Mouse (Mus musculus) ES-E14 (cell line): ENCODE measurements at regions not wholly inside any gene's neighbourhood (a gene's known extent, or its start where the extent isn't known, plus 50 kb on each side); places are given as distances from the start of the nearest gene placed in this dataset.
A peak's percentile ranks its signal among the peaks of the same experiment; 100 is the strongest.

Experiments used
- DNase-seq: peaks from one replicate; pipeline ENCODE4 v3.0.0-alpha.2; 2013; ENCODE audit warnings: low read depth, low spot score
- H3K27ac ChIP-seq: 2 replicates; pipeline ENCODE4 v1.5.1; 2012; ENCODE audit warnings: low read depth, mild to moderate bottlenecking, low read length, moderate library complexity, mixed read lengths; ENCODE audit not compliant: poor library complexity, insufficient read depth, severe bottlenecking
- H3K36me3 ChIP-seq: 2 replicates; pipeline ENCODE4 v1.6.1; 2012; ENCODE audit warnings: mild to moderate bottlenecking, low read length, moderate library complexity, mixed read lengths; ENCODE audit not compliant: control insufficient read depth, poor library complexity, insufficient read depth, severe bottlenecking
- H3K4me1 ChIP-seq, 2 experiments: fragments of 150-350 bp in 1 of 2; sonication (generic) in 1 of 2; 2 replicates each; pipeline ENCODE4 v1.6.1; 2012; ENCODE audit warnings: low read length in 2 of 2, mild to moderate bottlenecking in 1 of 2, mixed read lengths in 1 of 2; ENCODE audit not compliant: control insufficient read depth in 2 of 2, insufficient read depth in 2 of 2, poor library complexity in 1 of 2
- H3K4me3 ChIP-seq, 2 experiments: fragments of 150-350 bp in 1 of 2; sonication (generic) in 1 of 2; 2 replicates each; pipeline ENCODE4 v1.5.1; 2012; ENCODE audit warnings: low read length in 2 of 2, low read depth in 1 of 2, mild to moderate bottlenecking in 1 of 2, mixed read lengths in 1 of 2; ENCODE audit not compliant: insufficient read depth in 1 of 2, poor library complexity in 1 of 2, severe bottlenecking in 1 of 2
- H3K9ac ChIP-seq: 2 replicates; pipeline ENCODE4 v1.6.1; 2012; ENCODE audit warnings: low read depth, mild to moderate bottlenecking, low read length, mixed read lengths; ENCODE audit not compliant: poor library complexity, insufficient read depth, severe bottlenecking
- H3K9me3 ChIP-seq: fragments of 150-350 bp; sonication (generic); 2 replicates; pipeline ENCODE4 v1.6.1; 2012; ENCODE audit warnings: low read depth, mild to moderate bottlenecking, low read length; ENCODE audit not compliant: control insufficient read depth, insufficient read depth
- CHD2 ChIP-seq: IDR thresholded peaks from 2 replicates; pipeline ENCODE4 v1.6.1; 2014; ENCODE audit warnings: mild to moderate bottlenecking, low read depth, low read length, inconsistent platforms
- HCFC1 ChIP-seq: IDR thresholded peaks from 2 replicates; pipeline ENCODE4 v1.6.1; 2012; ENCODE audit warnings: low read length, inconsistent platforms, borderline replicate concordance; ENCODE audit not compliant: insufficient read depth
- MAFK ChIP-seq: IDR thresholded peaks from 2 replicates; pipeline ENCODE4 v1.6.1; 2014; ENCODE audit warnings: mild to moderate bottlenecking, low read depth, low read length, inconsistent platforms; ENCODE audit not compliant: insufficient read depth
- ZC3H11A ChIP-seq: IDR thresholded peaks from 2 replicates; pipeline ENCODE4 v1.6.1; 2012; ENCODE audit warnings: low read depth, mild to moderate bottlenecking, inconsistent platforms, low read length, borderline replicate concordance
- ZNF384 ChIP-seq: IDR thresholded peaks from 2 replicates; pipeline ENCODE4 v1.6.1; 2012; ENCODE audit warnings: low read depth, low read length, inconsistent platforms
- in situ Hi-C, 2 experiments: fragments of 600-800 bp; cut with MboI; formaldehyde crosslinking; loops; one replicate each; pipeline ENCODE4 v1.15.1; 2025; ENCODE audit warnings: low sequenced_read_pairs in 2 of 2, inconsistent platforms in 1 of 2; ENCODE audit not compliant: unreplicated experiment in 2 of 2

DNA sequence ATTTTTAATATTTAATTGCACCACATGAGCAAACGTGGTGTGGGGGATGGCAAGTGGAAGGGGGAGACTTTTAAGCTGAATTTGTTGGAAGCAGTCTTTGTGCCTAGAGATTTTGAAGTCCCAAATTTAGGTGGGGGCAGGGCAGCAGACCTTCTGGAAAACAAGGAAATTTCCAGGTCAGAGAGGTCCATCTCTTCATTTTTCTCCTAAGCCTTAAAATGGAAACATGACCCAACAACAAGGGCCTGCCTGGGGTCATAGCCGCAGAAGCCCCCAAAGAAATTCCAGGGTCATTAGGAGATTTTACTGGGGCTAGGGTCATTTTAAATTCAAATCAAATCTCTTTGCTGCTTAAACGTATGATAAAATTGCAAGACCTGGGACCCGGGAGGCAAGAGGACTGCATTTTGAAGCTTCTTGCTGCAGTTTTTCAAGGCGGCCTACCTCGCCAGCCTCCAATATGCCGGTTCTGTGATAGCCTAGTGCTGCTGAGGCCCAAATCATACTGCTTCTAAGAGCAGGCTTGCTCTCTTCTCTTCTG is 490.0 kb downstream of the Prss52 start:
- no peaks in the 10 kb centered on the region for H3K9me3 ChIP-seq
- peaks cover 13 to 34% of the 10 kb centered on the region in 2 experiments for H3K4me1 ChIP-seq
- peak overlapping the region; percentile 93; the same call in 1 of the 2 replicates for H3K27ac ChIP-seq
- H3K9ac ChIP-seq, result peak overlapping the region; percentile 52; the same call in 1 of the 2 replicates
- H3K36me3 ChIP-seq, result peaks cover 2% of the 10 kb centered on the region; the same call in 1 of the 2 replicates
- peak overlapping the region; percentile 17 to 19; a peak in 3 of 4 replicates for H3K4me3 ChIP-seq
- TF ChIP-seq MAFK, result no peak
- TF ChIP-seq HCFC1, result no peak
- TF ChIP-seq CHD2, result no peak
- no peak for TF ChIP-seq ZC3H11A
- no peak for TF ChIP-seq ZNF384
- DNase-seq, result no peak
- in situ Hi-C loops, result loop anchor here in 1 of 2 experiments (25.0 kb wide), 1 partner anchor 1357 kb away; no protein-coding TSS in a partner anchor

- peaks cover 2% of the 10 kb centered on the region; the same call in 1 of the 2 replicates for H3K36me3 ChIP-seq
- peak overlapping the region; percentile 18 to 19; a peak in 1 of 4 replicates for H3K4me3 ChIP-seq
- in situ Hi-C loops, result loop anchor here in 1 of 2 experiments (25.0 kb wide), 1 partner anchor 1358 kb away; no protein-coding TSS in a partner anchor
- no peak for DNase-seq
- TF ChIP-seq ZNF384, result no peak
- no peak for TF ChIP-seq MAFK
- TF ChIP-seq HCFC1, result no peak
- no peak for TF ChIP-seq CHD2
- no peak for TF ChIP-seq ZC3H11A
- peak overlapping the region; percentile 93 for H3K27ac ChIP-seq
- peak overlapping the region; percentile 52; the same call in 1 of the 2 replicates for H3K9ac ChIP-seq
- H3K9me3 ChIP-seq, result no peaks in the 10 kb centered on the region
- H3K4me1 ChIP-seq, result peaks cover 13 to 33% of the 10 kb centered on the region in 2 experiments
These were observed 490.9 kb downstream of the Prss52 start for GRCm38 (mm10) chr14:64594811-64595522.

DNA sequence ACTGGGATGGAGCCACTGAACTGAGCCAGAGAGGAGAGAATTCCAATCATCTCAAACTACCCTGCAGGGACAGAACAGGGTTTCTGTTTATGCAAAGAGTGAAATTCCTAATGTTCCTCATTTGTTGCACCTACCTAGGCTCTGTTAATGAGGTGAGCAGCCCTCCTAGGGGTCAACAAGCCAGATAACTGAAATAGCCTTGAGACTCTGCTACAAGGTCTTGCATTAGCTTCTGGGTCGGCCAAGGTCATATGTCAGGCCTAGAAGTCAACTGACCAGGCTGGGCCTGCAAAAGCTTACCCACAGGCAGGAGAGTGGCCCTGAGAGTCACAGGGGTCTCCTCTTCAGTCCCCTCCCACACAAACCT is 491.4 kb downstream of the Prss52 start:
- Histone ChIP-seq H3K4me1 (peaks cover 12 to 33% of the 10 kb centered on the region in 2 experiments), H3K9ac (peak overlapping the region; percentile 19; the same call in 1 of the 2 replicates), H3K4me3 (no peak overlapping the region), H3K9me3 (no peaks in the 10 kb centered on the region), H3K27ac (peak overlapping the region; percentile 91), H3K36me3 (peaks cover 2% of the 10 kb centered on the region; the same call in 1 of the 2 replicates)
- DNase-seq, result no peak
- in situ Hi-C loops, result loop anchor here in 1 of 2 experiments (25.0 kb wide), 1 partner anchor 1358 kb away; no protein-coding TSS in a partner anchor
- TF ChIP-seq CHD2 (no peak), MAFK (no peak), ZNF384 (no peak)

GRCm38 (mm10) chr14:64595891-64596290 is 491.8 kb downstream of the Prss52 start:
- Histone ChIP-seq H3K36me3 (peaks cover 2% of the 10 kb centered on the region; the same call in 1 of the 2 replicates), H3K9ac (peak overlapping the region; percentile 19; the same call in 1 of the 2 replicates), H3K27ac (peak overlapping the region; percentile 91), H3K4me1 (peaks cover 12 to 33% of the 10 kb centered on the region in 2 experiments), H3K4me3 (no peak overlapping the region), H3K9me3 (no peaks in the 10 kb centered on the region)
- no peak for TF ChIP-seq ZC3H11A
- no peak for DNase-seq
- in situ Hi-C loops, result loop anchor here in 1 of 2 experiments (25.0 kb wide), 1 partner anchor 1359 kb away; no protein-coding TSS in a partner anchor
